Mouse (Mus musculus) hematopoietic stem cell, adult 5-6 weeks (primary cell): ENCODE results near the gene Kif26a. TPM values are rescaled to one million over a fixed set of nuclear protein-coding genes. Genes with fewer than 3 reads are reported as not detected.

Experiments
- ATAC-seq, 2 experiments: fragments of 125-278 bp in 1 of 2; replicated peaks in 1 of 2; 2 replicates each; pipeline ENCODE4 v1.8.0; 2016 to 2017; ENCODE audit warnings: inconsistent platforms in 2 of 2, mild to moderate bottlenecking in 2 of 2, moderate number of reproducible peaks in 2 of 2, low read depth in 1 of 2, moderate TSS enrichment in 1 of 2; ENCODE audit not compliant: low FRiP score in 2 of 2, poor library complexity in 2 of 2, severe bottlenecking in 2 of 2, insufficient read depth in 1 of 2, low TSS enrichment in 1 of 2
- total RNA-seq: library from RNA; stranded (forward); fragments of 172-1452, 232-1000 nt; gene quantifications from 2 replicates; pipeline ENCODE4 v1.2.3, GENCODE M21; 2017

Kif26a gene
- total RNA-seq, 1 experiment from 2014 or later, result not detected

- ATAC-seq, result no peak
These were observed 7.6 kb downstream of the Kif26a start for GRCm38 (mm10) chr12:112153597-112153996.

DNA sequence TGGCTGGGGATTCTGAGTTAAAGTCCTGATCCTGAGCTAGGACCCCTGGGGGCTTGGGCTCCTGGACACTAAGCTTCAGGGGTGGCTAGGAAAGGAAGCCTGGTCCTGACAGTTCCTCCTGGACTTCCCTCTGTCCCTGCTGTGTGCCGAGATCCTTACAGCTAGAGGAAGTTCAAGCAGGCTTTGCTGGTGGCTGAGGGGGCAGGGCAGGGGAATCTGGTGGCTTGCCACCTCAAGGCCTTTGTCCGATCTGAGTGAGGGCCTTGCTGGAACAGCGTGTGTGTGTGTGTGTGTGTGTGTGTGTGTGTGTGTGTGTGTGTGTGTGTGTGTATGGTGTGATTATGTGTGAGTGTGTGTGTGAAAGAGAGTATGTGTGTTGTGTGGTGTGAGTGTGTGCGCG lies 8.5 kb downstream of the Kif26a start:
- no peak for ATAC-seq

GRCm38 (mm10) chr12:112155218-112156051 lies 9.4 kb downstream of the Kif26a start:
- no peak for ATAC-seq

DNA sequence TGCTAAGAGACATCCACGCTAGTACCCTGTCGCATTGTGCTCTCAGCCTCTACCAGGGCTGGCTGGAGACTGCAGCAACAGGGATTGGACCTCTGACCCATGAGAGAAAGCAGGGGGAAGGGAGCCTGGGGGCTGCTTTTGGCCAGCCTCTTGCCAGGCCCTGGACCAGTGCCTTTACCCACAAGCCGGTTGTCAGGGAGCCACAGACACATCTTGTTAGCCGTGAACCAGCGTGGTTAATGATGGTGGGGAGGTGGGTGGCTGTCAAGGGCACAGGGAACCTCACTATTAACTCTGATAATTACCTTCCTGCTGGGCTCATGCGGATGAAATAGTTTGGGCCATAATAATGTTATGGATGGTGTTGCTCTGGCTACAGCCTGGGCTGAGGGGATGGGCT lies 10.8 kb downstream of the Kif26a start:
- ATAC-seq, result no peak

DNA sequence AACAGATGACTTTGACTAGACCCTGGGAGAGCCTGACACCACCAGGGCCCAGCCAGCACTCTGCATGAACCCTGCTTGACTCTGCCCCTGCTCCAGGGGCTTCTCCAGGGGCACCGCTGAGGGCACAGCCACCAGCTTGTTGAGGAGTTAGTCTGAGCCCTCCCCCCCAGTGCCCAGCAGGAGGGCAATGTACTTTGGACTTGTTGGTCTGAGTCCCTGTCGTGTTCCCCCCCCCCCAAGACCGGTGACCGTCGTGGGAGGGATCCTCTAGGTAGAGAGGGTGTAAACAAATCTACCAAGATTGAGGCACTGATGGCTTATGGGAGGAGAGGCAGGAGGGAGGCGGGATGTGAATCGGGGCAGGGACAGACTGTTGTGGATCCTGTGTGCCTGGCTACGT lies 12.2 kb downstream of the Kif26a start:
- ATAC-seq, result no peak

GRCm38 (mm10) chr12:112158784-112159183 lies 12.8 kb downstream of the Kif26a start:
- ATAC-seq, result no peak

DNA sequence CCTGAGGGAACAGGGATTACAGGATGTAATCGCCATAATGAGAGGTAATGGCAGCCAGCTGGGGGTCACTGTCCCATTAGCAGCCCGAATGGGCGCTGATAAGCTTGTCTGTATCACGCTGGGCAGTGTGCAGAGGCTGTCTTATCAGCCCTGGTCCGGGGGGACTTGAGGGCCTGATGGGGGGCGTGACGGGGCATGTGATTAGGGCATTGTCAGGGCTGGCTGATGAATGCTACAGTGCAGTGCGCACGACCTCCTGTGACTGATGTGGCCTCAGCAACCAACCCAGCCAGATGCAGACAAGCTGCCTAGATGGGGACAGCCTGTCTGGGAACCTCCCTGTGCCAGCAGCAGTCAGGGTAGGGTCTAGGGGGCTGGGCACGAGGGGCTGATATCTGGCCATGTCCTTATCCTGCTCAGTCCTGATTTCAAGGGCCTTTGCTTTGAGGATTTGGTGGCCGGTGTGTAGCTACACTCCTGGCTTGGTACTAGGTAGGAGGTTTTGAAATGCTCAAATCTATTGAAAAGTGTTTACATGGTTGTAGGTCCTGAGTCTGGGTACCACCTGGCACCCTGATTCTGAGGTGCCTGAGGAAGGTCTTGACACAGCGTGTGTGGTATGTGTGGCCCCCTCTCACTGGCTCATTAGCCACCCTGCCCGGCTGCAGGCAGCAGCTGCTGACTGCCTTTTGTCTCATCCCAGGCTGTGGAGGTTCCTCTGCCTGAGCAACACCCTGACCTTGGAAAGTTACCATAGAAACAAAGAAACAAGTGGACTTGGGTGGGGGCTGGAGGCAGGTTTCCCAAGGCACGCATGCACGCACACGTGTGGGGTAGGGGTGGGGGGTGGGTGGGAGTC lies 18.2 kb downstream of the Kif26a start:
- no peak for ATAC-seq

- ATAC-seq, result no peak
These were observed 18.8 kb downstream of the Kif26a start for GRCm38 (mm10) chr12:112164840-112165219.

- ATAC-seq, result no peak
These were observed 23.2 kb downstream of the Kif26a start for GRCm38 (mm10) chr12:112169240-112169639.

- ATAC-seq, result no peak
These were observed 24.9 kb downstream of the Kif26a start for GRCm38 (mm10) chr12:112170671-112171574.

DNA sequence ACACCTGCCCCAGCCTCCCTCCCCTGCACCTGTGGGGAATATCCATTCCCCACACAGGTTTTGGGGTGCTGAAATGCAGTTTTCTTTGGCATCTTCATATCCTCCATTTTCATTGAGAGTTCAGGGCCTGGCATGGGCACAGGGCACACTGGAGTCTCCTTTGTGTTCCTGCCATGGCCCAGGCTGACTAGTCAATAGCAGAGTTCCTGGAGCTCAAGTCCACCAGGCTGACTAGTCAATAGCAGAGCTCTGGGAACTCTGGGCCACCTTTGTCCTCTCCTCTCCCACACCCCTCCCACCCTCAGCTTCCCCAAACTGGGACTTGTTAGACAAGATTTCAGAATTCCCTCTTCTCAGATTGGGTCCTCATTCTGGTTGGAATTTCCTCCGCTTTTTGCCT lies 25.6 kb downstream of the Kif26a start:
- ATAC-seq, result no peak

DNA sequence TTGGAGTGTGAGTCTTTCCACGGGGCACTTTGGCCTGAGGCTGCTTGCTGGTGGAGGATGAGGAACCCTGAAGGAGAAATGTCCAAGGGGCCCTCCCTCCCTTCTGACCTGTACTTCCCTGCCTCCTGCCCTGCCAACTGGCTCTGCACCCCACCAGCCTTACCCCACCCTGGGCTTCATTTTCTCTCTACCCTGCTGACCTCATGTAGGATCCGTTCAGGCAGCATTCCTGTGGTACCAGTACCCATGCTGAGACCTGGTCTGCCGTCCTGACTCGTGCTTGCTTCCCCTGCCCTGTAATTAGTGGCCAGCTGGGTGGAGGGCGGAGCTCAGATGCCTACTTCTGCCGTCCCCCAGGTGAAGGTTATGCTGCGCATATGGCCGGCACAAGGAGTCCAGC lies 26.2 kb downstream of the Kif26a start:
- no peak for ATAC-seq

DNA sequence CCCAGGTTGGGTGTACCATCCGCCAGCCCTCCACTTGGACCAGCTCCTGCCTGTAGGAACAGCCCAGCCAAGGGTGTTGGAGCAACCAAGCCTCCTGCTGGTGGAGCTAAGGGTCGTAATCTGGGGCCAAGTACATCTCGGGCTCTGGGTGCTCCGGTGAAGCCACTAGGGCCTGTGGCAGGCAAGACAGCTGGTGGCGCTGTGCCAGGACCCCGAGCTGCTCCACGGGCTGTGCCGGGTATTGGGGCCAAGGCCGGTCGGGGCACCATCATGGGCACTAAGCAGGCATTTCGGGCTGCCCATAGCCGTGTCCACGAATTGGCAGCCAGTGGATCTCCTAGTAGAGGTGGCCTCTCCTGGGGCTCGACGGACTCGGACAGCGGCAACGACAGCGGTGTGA lies 31.7 kb downstream of the Kif26a start:
- ATAC-seq, result no peak

DNA sequence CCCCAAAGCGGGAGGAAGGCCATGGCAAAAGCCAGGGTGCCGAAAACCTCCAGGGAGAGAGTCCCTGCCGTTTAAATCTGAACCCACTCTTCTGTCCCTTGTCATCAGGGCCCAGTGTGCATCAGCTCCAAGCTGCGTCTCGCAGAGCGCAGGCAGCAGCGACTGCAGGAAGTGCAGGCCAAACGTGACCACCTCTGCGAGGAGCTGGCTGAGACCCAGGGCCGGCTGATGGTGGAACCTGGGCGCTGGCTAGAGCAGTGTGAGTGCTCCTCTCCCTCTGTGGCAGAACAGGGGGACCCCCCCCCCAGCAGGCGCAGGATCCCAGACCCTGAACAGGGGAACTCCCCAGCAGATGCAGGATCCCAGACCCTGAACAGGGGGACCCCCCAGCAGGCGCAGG lies 33.7 kb downstream of the Kif26a start:
- ATAC-seq, result no peak

- no peak for ATAC-seq
These were observed 36.1 kb downstream of the Kif26a start for GRCm38 (mm10) chr12:112181921-112182608.

- no peak for ATAC-seq
These were observed 36.6 kb downstream of the Kif26a start for GRCm38 (mm10) chr12:112182609-112182955.

GRCm38 (mm10) chr12:112183675-112184074 lies 37.7 kb downstream of the Kif26a start:
- no peak for ATAC-seq
